Mouse (Mus musculus): ENCODE results near the gene Erich4.

Gene Erich4

DNA sequence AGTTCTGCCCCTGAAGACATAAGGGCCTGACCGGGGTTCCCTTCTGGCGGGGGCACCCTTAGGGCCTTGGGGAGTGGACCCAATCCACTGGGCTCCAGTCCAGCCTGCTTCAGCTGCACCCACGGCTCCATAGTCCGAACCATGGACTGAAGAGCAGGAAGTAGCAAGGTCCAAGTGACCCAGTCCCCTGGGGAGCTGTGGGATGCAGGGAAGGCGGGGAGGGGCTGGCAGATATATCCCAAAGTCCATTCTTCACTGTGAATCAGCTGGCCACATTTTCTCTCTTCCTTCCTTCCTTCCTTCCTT, at the start of gene Erich4:
Gene Erich4 (minus strand): TSS at position 187 of the 306 bp plus-strand sequence.
- DNase-seq = no peak

DNA sequence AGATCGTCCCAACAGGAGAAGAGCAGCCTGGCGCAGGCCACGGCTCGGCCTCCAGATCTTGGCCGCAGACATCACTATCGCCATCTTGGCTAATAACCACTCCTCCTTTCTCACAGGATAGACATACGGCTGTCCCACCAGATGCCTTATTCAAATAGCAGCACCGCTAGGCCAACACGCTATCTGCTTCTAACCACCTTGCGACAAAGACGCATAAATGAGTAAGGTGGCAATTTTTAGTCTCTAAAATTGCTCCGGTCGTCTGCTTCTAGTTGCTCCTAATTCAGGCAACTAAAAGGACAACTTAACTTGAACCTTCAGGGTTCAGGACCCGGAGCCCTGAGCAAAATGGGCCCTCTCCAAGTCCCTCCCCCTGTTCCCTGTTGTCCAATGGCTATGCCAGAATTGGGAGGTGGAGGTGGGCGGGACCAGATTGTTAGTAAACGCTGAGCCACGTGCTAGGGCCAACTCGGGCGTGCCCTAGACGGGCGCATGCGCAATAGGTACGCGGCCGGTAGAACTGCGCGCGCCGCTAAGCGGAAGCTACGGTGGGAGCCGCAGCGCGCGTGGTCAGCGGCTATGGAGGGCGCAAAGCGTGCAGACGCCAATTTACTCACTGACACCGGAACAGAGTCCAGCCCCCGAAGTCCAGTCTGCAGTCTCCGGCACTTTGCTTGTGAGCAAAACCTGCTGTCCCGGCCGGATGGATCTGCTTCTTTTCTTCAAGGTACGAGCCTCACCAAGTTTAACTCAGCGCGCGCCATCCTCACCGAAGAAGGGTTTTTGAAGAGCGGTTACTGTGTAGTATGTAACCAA, 43.2 kb upstream of the Erich4 start, which contains the start of the genes Bckdha and Exosc5:
Gene Bckdha (minus strand): TSS at position 325 of the 816 bp plus-strand sequence.
Gene Exosc5 (plus strand): TSS at position 508 of the 816 bp plus-strand sequence.
- peak; percentile 100 for DNase-seq

DNA sequence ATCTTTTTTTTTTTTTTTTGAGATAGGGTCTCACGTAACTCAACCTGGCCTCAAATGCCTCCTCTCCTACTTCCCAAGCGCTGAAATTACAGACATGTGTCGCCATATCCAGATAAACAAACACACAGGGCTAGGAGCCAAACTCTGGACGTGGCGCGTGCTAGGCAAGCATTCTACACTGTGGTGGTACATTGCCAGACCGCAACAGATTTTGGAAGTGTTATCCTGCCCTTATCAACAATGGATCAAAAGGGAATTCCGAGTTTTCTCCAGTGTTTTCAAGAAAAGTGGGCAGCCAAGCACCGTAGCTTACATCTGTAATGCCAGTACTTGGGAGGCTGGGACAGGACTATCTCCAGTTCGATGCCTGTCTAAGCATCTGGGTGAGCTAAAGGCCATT, 42.1 kb upstream of the Erich4 start:
- DNase-seq = no peak

DNA sequence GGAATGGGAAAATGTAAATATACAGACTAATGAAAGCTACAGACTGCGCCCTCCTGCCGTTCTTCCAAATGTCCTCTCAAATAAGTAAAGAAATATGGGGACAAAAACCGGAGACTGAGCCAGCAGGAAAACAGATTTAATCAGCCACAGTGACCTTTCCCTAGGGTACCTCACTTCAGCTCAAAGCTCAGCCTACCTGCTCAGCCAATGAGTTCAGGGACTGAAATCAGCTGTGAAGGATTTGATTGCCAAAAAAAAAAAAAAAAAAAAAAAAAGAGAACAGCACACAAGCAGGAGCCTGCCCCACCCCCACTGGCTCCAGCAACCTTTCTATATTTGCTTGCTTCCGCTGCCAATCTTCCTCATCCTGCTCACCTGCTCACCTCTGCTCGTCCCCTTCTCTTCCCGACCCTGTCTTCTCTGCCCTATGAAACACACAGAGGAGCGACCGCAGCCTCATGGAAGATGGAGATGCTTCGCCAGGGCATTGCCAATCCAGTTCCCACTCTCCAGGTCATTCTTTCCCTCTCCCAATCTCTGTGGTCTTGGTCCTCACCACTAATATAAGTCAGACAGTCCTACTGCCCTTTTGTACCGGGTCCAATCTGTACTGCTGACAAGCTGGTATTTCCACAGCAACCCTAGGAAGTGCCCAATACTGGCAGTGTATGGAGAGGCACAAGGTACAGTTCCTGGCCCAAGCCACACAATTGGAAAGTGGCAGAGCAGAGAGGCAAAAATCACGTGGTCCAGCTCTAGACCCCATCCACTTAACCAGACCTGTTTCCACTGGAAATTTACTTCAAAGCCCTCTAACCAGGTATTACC, 40.1 kb upstream of the Erich4 start:
- DNase-seq = no peak

DNA sequence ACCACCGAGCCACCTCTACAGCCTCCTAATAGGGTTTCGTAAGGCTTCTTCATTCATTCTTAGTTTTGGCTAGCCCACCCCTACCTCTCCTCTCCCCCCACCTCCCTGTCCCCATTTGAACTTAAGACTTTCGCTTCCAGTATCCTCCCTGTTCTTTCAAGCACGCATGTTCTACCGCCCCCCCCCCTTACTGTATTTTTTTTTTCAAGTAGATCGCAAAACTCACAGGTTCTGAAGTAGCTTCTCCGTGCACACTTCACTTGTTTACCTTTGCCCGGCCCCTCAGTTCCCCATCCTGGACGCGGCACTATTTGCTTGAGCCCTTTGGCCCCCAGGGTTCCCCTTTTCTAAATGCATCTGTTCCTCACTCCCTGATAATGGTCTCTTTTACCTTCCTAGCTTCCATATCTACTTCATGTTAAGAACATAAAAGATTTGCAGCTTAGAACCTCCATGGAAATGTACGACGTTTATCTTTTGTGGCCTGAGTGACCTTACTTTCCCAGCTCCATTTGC, 36.6 kb upstream of the Erich4 start:
- DNase-seq = no peak

DNA sequence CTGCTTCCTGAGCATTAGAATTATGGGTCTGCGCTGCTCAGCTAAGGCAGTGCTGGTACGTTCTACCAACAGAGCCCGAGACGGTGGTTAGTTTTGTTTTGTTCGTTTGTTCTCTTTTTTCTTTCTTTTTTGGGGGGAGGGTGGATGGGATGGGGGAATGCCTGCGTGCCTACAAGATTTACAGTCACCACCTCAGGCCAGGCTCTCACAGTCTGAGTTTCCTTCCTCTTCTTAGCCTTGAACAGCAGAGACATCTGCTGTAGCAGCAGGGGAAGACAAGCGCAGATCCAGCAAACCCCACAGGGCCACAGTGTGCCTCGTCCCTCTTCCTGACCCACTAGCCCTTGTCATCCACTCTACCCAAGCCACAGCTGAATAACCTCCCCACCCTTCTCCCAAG, 35.6 kb upstream of the Erich4 start:
- no peak for DNase-seq

DNA sequence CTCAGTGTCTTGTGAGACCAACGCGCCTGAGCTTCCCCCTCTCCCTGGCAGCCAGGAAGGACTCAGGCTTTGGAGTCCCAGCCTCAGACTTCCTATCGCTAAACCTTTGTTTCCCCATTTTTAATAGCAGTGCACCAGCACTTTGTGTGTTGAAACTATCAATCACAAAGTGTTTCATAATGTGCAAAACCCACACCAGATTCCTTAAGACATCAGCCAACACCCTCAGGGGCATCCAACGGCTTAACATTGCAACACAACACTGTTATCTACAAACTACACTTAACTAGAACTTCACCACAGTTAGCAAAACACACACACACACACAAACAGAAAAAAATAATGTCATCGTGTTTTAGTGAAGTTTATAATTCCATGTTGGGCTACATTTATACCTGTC, 34.1 kb upstream of the Erich4 start:
- DNase-seq = no peak

DNA sequence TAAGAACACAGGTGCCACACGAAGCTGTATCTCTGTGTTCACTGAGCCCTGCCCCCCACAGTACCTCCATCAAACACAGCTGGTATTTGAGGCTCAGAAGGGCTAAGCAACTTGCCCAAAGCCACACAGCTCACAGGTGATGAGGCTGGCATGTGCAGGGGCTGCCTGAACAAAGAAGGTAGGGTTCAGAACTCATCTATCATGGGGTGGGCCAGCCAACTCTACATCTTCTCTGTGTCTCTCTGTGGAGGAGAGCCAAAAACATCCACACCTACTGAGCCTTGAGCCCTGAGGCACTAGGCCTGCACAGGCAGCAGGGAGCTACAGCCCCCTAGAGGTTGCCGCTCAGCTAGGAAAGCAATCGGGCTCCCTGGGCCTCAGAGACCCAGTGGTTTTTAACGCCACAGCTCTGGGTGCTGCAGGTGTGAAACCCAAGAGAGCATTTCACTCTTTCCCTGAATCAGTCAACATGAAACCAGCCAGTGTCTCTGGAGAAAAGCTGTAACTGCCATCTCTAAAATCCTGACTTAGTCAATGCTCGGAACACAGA, 32.0 kb upstream of the Erich4 start:
- no peak for DNase-seq

DNA sequence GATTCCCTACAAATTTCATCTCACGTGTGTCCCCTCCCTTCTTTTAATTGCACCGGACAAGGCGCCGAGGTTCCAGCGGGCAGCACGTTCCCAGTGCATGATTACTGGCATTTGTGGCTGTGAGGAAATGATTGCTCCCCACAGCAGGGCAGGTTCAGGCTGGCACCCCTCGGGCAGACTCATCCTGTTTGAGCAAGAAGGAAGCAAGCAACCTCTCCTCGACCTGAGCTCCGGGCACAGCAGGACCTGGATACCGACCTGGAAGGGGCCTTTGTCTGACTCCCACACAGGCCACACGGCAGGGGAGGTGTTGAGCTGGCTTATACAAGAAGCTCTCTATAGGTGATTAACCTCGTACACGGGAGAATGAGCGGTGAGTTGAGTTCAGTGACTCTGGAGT, 29.4 kb upstream of the Erich4 start:
- no peak for DNase-seq

DNA sequence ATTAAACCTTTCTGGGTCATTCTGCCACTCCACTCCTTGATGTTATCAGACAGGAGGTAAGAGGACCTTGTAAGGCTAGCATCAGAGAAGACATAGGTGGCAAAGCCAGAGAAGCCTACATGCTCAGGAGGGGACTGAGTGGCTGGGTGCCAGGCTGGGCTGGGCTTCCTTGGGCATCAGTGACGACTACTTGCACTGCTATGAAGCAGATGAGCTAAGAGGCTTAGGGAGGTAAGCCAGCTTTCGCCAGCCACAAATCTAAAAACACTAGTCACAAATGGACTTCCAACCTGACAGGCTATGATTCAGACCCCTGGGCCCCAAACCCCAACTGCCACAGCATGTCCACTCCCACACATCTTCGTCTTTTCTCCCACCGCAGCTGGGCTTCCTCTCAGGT, 28.9 kb upstream of the Erich4 start:
- DNase-seq = no peak

DNA sequence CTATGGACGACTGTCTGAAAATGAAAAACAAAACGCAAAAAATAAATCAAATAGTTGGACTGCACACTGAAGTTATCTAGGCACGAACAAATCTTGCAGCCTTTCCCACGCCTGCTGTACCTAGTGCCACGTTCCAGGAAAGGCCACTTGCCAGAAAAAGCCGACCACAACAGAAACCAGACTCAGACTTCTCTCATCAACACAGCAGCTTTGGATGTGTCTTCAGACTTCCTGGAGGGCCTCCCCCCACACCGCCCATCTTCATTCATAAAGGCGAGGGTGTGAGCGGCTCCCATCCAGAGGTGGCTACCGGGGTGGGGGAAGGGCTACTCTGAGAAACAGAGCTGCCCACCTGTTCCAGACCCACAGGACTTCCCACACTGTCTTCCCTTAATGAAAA, 28.4 kb upstream of the Erich4 start:
- DNase-seq = no peak

DNA sequence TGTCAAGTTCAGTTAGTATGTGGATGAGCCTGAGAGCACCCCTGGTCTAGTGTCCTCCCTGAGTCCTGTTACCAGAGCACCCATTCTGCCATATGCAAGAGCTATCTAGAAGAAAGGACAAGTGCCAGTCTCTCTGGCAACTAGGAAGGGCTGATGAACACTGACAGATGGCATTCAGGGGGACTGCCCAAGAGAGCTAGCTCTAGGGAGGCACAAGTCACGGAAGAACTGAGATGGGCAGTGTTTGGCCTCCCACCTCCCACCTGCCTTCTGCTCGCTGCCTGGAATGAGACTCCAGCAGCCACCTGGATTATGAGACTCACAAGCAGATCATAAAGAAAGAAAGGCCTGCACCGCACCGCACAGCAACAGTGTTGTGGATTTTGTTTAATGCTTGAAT, 24.1 kb upstream of the Erich4 start:
- DNase-seq = no peak

DNA sequence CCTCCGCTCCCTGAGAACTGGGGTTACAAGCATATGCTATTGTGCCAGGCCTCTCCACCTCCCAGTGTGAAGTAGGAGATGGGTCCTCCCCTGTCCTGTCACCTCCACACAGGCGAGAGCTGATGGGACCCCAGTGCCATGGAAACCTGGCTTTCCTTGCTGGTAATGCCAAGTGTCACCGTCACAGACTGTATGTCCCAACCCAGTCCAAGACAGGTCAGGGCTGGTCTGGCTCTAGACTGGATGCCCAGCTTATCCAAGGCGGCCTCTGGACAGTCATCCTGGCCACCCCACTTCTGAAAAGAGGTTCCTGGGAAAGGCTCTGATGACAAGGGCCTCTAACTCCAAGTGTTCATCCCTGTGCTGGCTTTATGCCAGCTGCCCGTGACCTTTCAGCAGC, 21.4 kb upstream of the Erich4 start:
- DNase-seq = no peak

DNA sequence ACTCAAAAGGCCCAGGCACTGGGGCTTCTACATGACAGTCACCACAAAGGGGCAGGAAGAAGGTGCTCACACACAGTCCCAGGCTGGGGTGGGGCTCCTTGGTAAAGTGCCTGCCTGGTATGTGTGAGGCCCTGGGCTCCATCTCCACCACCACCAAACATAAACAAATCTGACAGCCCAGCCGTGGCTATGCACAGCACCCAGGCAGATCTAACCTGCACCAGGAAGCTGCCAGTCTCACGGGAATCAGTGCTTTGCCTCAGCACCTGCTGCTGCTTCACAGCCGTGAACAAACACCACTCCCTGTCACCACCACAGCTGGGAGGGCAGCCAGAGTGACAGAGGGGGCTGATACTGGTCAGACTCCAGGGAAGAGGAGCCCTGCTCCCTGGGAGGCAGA, 20.7 kb upstream of the Erich4 start:
- no peak for DNase-seq

DNA sequence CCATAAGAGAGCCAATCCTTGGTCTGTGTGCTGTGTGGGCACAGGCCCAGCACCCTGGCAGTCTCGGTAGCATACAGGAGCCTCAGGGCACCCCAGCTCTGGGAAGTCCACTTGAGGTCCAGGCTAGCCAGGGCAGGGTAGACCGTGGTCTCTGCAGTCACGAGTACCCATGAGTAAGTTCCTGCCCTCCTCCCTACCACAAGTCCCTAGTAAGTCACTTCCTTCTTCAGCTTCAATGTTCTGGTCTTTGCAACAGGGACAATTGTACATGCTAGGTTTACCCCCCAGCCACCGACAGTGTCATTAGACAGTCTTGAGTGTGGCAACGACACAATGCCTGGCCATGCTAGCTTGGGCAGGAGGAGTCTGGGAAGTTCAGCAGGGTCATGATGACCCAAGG, 17.0 kb upstream of the Erich4 start:
- DNase-seq = no peak

DNA sequence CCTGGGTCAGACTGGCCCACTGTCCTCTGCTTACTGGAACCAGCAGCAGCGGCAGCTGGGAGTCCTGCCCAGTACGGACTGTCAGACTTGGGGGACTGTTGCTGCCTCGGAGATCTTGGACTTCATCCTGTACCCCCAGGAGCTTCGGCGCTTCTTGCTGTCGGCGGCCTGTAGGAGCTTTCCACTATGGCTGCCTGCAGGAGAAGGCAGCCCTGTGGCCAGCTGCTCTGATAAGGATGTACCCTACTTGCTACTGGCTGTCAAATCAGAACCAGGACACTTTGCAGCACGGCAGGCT, 12.6 kb upstream of the Erich4 start:
- no peak for DNase-seq

DNA sequence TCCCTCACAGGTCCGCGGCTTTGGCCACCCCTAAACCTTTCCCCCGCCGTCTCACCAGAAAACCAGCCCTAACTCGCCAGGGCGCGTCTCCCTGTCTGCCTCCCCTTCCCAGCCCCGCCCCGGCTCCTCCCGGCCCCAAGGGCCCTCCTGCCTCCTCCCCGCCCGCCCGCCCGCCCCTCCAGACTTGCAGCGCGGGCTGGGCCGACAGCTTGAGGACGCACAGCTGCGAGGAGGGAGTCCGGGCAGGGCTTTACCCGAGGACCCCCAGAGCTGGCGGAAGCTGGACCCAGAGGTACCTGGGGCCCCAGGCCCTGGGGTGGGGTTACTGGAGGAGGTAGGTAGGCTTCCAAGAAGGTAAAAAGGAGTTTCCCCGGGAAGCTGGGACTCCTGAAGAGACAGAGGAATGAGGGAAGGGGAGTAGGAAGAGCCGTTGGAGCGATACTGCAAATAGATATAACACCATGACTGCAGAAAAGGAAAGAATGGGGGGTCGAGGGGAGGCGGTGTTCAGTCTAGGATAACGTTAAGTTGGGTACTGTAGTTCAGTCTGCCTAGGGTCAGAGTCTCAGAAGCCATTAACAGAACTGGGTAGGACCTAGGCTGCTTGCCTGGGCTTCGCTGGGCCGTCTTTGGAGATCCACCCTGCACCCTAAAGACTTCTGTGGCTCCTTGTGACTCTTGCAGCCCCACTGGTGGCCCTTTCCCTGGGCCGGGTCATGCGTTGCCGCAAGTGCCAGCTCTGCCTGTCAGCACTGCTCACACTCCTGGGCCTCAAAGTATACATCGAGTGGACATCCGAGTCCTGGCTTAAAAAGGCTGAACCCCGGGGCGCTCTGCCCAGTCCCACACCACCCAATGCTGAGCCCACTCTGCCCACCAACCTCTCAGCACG, 12.0 kb upstream of the Erich4 start:
- peak; percentile 70 for DNase-seq

DNA sequence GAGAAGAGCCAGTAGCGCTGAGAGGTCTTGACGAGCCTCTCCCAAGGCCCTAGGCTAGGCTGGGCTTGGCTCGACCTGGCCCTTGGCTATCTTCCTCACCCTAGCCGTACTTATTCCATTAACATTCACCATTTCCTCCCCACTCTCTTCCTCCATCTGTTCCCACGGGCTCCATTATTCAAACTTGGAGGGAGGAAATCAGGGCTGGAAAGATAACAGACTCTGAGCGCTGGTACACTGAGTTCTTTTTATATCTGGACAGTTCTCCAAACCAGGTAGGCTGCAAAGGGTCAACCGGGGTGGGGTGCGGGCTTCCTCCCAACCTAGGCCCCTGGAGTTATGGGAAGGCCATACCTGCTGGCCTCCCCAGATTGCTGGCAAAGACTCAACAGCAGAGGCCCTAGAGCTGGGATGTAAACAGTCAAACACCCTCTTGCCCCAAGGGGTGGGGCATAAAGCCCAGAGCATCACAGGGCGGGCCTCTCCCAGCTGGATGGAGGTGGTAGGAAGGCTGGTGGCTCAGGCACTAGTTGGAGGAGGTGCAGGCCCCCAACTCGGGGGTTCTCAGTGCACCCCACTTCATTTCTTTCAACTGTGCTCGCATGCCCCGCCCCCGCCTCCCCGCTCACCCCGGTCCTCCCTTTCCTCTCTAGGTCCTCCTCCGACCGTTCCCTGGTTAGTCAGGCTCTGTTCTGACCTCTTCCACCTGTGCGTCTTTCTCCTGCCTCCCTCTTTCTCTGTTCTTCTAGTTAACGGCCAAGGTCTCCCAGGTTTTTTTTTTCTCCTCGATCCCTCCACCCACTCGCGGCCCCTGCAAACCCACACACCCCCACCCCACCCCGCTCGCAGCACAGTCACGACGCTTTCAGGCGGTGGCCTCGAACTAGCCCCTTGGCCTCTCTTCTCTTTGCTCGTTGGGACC, 11.1 kb upstream of the Erich4 start, which contains the start of gene B3gnt8:
Gene B3gnt8 (plus strand): TSS at position 146 of the 922 bp plus-strand sequence.
- peak; percentile 23 for DNase-seq

DNA sequence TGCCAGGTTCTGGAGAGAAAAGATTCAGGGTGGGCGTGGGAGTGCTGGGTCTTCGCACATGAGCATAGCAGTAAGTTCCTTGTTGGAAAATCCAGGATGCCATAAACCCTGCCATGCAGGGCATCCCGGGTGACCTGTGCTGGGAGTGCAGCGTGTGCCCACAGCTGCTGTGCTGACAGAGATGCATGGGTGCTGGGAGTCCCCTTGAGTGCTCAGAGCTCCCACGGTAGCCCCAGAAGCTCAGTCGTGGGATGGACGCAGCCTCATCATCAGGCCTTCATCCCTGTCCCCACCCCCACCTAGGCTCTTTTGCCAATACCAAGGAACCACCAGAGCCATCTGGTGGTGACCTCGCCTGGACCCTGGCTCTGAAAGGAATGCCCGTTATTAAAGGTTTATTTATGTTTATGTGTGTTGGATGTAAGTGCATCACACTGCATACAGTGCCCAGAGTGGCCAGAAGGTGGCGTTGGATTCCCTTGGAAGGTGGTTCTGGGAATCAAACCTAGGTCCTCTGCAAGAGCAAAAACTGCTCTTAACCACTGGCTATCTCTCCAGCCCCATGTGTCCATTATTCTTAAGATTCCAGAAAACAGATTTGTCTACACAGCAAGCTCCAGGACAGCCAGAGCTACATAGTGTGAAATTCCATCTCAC, 10.0 kb upstream of the Erich4 start:
- DNase-seq = peak; percentile 16

DNA sequence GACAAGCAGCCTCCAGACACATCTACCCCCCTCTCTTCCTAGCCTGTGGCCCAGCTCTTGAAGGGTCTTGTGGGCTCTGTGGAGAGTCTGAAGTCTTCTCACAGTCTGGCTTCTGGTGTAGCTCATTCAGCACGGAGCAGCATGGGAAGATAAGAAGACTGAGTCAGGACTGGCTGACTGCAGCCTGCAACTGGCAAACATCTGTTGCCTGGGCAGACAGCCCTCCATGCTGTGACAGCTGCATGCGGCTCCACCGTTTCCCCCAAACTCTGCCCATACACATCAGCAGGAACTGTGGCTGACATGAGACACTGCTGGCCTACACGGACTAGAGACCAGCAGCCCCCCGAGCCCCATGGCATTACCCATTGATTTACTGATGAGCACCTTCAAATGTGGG, 9.2 kb upstream of the Erich4 start:
- no peak for DNase-seq

DNA sequence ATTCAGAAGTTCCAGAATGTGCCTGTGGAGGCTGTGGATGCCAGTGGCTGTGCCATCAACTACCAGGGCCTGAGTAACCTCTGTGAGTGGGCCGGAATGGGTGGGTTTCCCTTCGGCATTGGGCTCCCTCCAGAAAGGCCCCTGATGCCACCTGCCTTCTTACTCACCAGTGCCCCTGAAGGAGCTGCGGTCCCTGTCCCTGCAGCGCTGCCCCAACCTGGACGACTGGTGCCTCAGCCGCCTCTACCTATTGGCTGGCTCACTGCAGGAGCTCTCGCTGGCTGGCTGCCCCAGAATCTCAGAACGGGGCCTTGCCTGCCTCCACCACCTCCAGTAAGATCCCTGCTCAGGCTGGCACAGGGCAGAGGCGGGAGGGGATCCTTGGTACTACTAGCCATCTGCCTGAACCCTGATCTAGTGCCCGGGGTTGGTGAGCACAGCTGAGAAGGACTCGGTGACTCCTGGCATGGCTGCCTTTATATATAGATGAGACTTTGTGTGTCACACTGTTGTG, 8.2 kb upstream of the Erich4 start:
- no peak for DNase-seq
